Mouse (Mus musculus) urinary bladder, adult 2 months (tissue): Measurements from ENCODE around the gene Ccdc180. TPM values are rescaled to one million over a fixed set of nuclear protein-coding genes. Genes with fewer than 3 reads are reported as not detected.
A peak's percentile ranks its signal among the peaks of the same experiment; 100 is the strongest.

ENCODE experiments used
- DNase-seq: peaks from one replicate; pipeline ENCODE4 v3.0.0; 2022; ENCODE audit warnings: low spot score
- polyA plus RNA-seq: library from polyadenylated mRNA; depleted of rRNA; stranded (reverse); fragments of >200 nt; gene quantifications from 2 replicates; pipeline ENCODE4 v1.2.3, GENCODE M21; 2012; rRNA removed

Gene Ccdc180
- 0.03 and 0.06 TPM in 2 replicates for polyA plus RNA-seq

GRCm38 (mm10) chr4:45890066-45890761 lies at the start of gene Ccdc180:
Ccdc180 (plus strand) TSS chr4:45890303.
- DNase-seq: no peak

GRCm38 (mm10) chr4:45844355-45844754 lies 45.7 kb upstream of the Ccdc180 start:
- DNase-seq: no peak

GRCm38 (mm10) chr4:45846263-45846662 lies 43.8 kb upstream of the Ccdc180 start:
- DNase-seq: no peak

- DNase-seq: no peak
These were observed 41.8 kb upstream of the Ccdc180 start, which contains the start of gene Stra6l for GRCm38 (mm10) chr4:45848109-45848824. Stra6l (plus strand) TSS chr4:45848664.

GRCm38 (mm10) chr4:45848825-45849156 lies 41.3 kb upstream of the Ccdc180 start:
- DNase-seq: no peak

- no peak for DNase-seq
These were observed 40.7 kb upstream of the Ccdc180 start for GRCm38 (mm10) chr4:45849419-45849818.

GRCm38 (mm10) chr4:45851640-45852051 lies 38.5 kb upstream of the Ccdc180 start:
- no peak for DNase-seq

GRCm38 (mm10) chr4:45853496-45854246 lies 36.4 kb upstream of the Ccdc180 start:
- no peak for DNase-seq

GRCm38 (mm10) chr4:45855803-45856424 lies 34.2 kb upstream of the Ccdc180 start:
- peak; percentile 30 for DNase-seq

GRCm38 (mm10) chr4:45861160-45861559 lies 28.9 kb upstream of the Ccdc180 start:
- no peak for DNase-seq

- no peak for DNase-seq
These were observed 22.7 kb upstream of the Ccdc180 start for GRCm38 (mm10) chr4:45867416-45867815.

- no peak for DNase-seq
These were observed 20.9 kb upstream of the Ccdc180 start for GRCm38 (mm10) chr4:45869021-45869815.

GRCm38 (mm10) chr4:45872147-45872546 lies 18.0 kb upstream of the Ccdc180 start:
- DNase-seq: no peak

GRCm38 (mm10) chr4:45878929-45879328 lies 11.2 kb upstream of the Ccdc180 start:
- DNase-seq: no peak

GRCm38 (mm10) chr4:45882521-45882920 lies 7.6 kb upstream of the Ccdc180 start:
- no peak for DNase-seq

GRCm38 (mm10) chr4:45883250-45883649 lies 6.9 kb upstream of the Ccdc180 start:
- no peak for DNase-seq

- no peak for DNase-seq
These were observed 616 bp upstream of the Ccdc180 start for GRCm38 (mm10) chr4:45889487-45889886.

- DNase-seq: no peak
These were observed 6.5 kb downstream of the Ccdc180 start for GRCm38 (mm10) chr4:45896425-45897081.

- DNase-seq: no peak
These were observed 8.3 kb downstream of the Ccdc180 start for GRCm38 (mm10) chr4:45898413-45898812.

- no peak for DNase-seq
These were observed 19.2 kb downstream of the Ccdc180 start for GRCm38 (mm10) chr4:45909256-45909655.

GRCm38 (mm10) chr4:45909924-45910323 lies 19.8 kb downstream of the Ccdc180 start:
- no peak for DNase-seq
